Mouse (Mus musculus): ENCODE measurements at regions not wholly inside any gene's neighbourhood (a gene's known extent, or its start where the extent isn't known, plus 50 kb on each side); places are given as distances from the start of the nearest gene placed in this dataset.

DNA sequence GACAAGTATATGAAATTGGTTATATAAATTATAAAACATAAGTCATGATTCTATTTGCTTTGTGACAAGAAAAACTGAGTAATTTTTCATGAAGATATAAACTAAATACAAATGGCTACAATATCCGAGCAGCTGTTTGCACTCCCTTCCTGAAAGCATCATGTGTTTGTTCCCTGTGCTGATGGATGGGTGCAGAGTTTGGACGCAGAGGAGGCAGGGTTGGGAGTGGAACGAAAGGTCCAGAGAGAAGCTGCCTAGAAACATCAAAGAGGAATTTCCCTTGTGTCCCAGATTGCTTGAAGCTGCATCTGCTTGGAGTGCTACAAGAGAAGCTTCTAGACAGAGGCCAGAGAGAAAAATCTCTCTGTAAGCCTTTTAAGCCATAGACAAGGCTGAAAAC is 195.5 kb downstream of the Cd47 start:
- DNase-seq, result no peak
- no peaks in the 10 kb centered on the region for H3K4me1 ChIP-seq (ENCODE audit: control insufficient read depth, insufficient read depth, low read length)
- no peaks in the 10 kb centered on the region for H3K36me3 ChIP-seq (ENCODE audit: control insufficient read depth, insufficient read depth, low read length)
- WGBS, result 72% methylated on average over 3 of the region's 3 CpGs
- TF ChIP-seq POLR2A (IDR thresholded peaks at IDR 0.05; ENCODE audit: low read depth, low read length), result no peak
- no peak for TF ChIP-seq CTCF (conservative IDR thresholded peaks at IDR 0.05; ENCODE audit: insufficient read depth, insufficient read length, low read depth, low read length)
- H3K4me3 ChIP-seq (ENCODE audit: insufficient read depth, low read depth, low read length), result no peak overlapping the region
- H3K27ac ChIP-seq (ENCODE audit: insufficient read depth, low read depth, low read length), result no peak overlapping the region
- H3K27me3 ChIP-seq (replicated peaks; ENCODE audit: control insufficient read depth, insufficient read depth, low read length), result no peaks in the 10 kb centered on the region

DNA sequence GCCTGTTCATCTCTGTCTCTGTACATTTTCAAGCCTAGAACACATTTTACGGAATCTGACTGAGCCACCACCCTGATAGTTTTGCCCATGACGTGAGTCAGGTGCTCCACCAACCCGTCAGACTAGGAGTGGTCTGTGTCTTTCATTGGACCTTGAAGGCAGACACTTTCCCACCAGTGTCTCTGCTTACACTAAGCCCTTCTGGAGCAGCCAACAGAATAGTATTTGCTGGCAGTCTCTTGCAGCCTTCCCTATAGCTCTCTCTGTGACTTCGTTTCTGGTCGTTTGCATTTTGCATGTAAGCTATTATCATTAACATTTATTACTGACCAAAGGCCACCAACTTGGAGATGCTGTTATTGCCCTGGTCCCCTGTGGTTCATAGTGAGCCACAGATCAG is 196.3 kb downstream of the Cd47 start:
- no peak overlapping the region for H3K27ac ChIP-seq (ENCODE audit: insufficient read depth, low read depth, low read length)
- WGBS, result 72% methylated on average over 5 of the region's 5 CpGs

DNA sequence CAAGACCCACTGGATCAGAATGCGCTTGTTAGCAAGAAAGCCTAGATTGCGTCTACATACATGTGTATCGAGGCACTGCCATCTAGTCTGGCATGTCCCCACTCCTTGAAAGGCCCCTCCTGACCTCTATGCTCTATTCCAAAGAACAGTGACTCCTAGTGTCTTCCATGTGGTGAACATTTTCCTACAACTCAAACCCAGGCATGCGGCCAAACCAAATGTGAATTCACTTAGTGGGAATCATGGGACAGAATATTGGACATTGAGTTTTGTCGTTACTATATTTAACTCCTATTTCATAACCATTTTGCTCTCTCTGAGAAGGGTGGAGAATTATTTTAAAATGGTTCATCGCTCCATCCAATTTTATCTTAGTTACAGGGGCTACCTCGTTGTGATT is 196.7 kb downstream of the Cd47 start:
- Histone ChIP-seq H3K27me3 (replicated peaks; ENCODE audit: control insufficient read depth, insufficient read depth, low read length) (no peaks in the 10 kb centered on the region), H3K4me1 (ENCODE audit: control insufficient read depth, insufficient read depth, low read length) (0 out of 2 replicates have a peak, but pooled peaks cover 2% of the 10 kb centered on the region), H3K4me3 (ENCODE audit: insufficient read depth, low read depth, low read length) (no peak overlapping the region), H3K27ac (ENCODE audit: insufficient read depth, low read depth, low read length) (no peak overlapping the region), H3K36me3 (ENCODE audit: control insufficient read depth, insufficient read depth, low read length) (no peaks in the 10 kb centered on the region)
- TF ChIP-seq CTCF (conservative IDR thresholded peaks at IDR 0.05; ENCODE audit: insufficient read depth, insufficient read length, low read depth, low read length) (no peak), POLR2A (IDR thresholded peaks at IDR 0.05; ENCODE audit: low read depth, low read length) (no peak)
- DNase-seq, result no peak
- 91% methylated on average over 7 of the region's 7 CpGs for WGBS

More for the DNA sequence above, 196.3 kb downstream of the Cd47 start:
- H3K4me3 ChIP-seq (ENCODE audit: insufficient read depth, low read depth, low read length), result no peak overlapping the region
- no peaks in the 10 kb centered on the region for H3K36me3 ChIP-seq (ENCODE audit: control insufficient read depth, insufficient read depth, low read length)
- no peak for DNase-seq
- TF ChIP-seq POLR2A (IDR thresholded peaks at IDR 0.05; ENCODE audit: low read depth, low read length) (no peak), CTCF (conservative IDR thresholded peaks at IDR 0.05; ENCODE audit: insufficient read depth, insufficient read length, low read depth, low read length) (no peak)
- H3K4me1 ChIP-seq (ENCODE audit: control insufficient read depth, insufficient read depth, low read length), result 0 out of 2 replicates have a peak, but pooled peaks cover 2% of the 10 kb centered on the region
- H3K27me3 ChIP-seq (replicated peaks; ENCODE audit: control insufficient read depth, insufficient read depth, low read length), result no peaks in the 10 kb centered on the region

DNA sequence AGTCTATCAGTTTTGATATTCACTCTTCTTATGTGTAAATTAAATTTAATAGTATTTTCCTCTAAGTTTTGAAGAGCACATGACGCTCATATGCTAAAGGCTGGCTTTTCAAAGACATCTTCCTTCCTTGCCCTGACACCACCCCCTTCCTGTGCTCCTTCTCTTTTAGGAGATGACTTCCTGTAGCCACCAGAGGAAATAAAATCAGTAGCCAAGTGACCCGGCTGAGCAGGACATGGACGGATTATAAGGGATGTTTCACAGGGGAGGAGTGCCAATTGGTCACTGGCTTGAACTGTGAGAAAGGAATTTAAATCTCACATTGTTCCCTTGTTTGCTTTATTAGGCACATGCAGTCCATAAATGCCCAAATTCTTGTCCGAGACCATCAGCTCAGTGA is 200.5 kb downstream of the Cd47 start:
- TF ChIP-seq CTCF (conservative IDR thresholded peaks at IDR 0.05; ENCODE audit: insufficient read depth, insufficient read length, low read depth, low read length), result no peak
- TF ChIP-seq POLR2A (IDR thresholded peaks at IDR 0.05; ENCODE audit: low read depth, low read length), result no peak
- H3K27ac ChIP-seq (ENCODE audit: insufficient read depth, low read depth, low read length), result no peak overlapping the region
- no peak overlapping the region for H3K4me3 ChIP-seq (ENCODE audit: insufficient read depth, low read depth, low read length)
- H3K4me1 ChIP-seq (ENCODE audit: control insufficient read depth, insufficient read depth, low read length), result 0 out of 2 replicates have a peak, but pooled peaks cover 2% of the 10 kb centered on the region
- DNase-seq, result peak; percentile 43
- WGBS, result 54% methylated on average over 4 of the region's 4 CpGs
- H3K36me3 ChIP-seq (ENCODE audit: control insufficient read depth, insufficient read depth, low read length), result no peaks in the 10 kb centered on the region
- H3K27me3 ChIP-seq (replicated peaks; ENCODE audit: control insufficient read depth, insufficient read depth, low read length), result no peaks in the 10 kb centered on the region

DNA sequence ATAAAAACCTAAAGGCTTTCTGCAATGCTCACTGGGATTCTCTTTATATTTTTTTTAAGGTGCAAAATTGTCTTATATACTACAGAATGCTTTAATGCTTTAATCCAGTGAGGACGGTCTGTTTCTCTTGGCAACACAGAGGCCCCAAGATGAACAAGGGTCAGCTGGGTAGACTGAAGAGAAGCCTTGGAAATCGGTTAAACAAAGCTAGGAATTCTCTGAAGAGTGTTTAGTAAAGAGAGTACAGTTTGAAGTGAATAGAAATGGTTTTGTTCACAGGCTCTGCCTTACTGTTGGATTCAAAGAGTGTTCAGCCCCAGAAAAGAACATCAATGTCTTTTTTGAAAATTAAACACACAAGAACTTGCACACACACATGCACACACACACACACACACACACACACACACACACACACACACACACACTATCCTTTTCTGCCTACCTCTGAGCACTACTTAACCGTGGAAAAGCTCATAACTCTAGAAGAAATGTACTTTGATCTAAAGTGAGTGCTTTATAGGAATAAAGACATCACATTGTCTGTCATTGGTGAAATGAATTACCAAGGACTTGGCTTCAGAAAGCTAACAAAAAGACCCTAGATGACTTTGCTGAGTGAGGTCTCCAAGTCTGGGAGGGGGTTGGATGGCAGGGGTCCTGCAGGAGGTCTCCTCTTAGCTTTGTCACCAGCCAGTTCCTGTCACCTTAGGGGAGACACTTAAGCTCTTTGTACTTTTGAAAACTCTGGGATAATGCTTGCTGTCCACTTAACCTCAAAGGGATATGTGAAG is 201.5 kb downstream of the Cd47 start:
- H3K27me3 ChIP-seq (replicated peaks; ENCODE audit: control insufficient read depth, insufficient read depth, low read length), result no peaks in the 10 kb centered on the region
- 71% methylated on average over 3 of the region's 3 CpGs for WGBS
- 0 out of 2 replicates have a peak, but pooled peaks cover 2% of the 10 kb centered on the region for H3K4me1 ChIP-seq (ENCODE audit: control insufficient read depth, insufficient read depth, low read length)
- DNase-seq, result no peak
- no peak for TF ChIP-seq POLR2A (IDR thresholded peaks at IDR 0.05; ENCODE audit: low read depth, low read length)
- TF ChIP-seq CTCF (conservative IDR thresholded peaks at IDR 0.05; ENCODE audit: insufficient read depth, insufficient read length, low read depth, low read length), result no peak
- H3K36me3 ChIP-seq (ENCODE audit: control insufficient read depth, insufficient read depth, low read length), result no peaks in the 10 kb centered on the region
- no peak overlapping the region for H3K4me3 ChIP-seq (ENCODE audit: insufficient read depth, low read depth, low read length)
- no peak overlapping the region for H3K27ac ChIP-seq (ENCODE audit: insufficient read depth, low read depth, low read length)

DNA sequence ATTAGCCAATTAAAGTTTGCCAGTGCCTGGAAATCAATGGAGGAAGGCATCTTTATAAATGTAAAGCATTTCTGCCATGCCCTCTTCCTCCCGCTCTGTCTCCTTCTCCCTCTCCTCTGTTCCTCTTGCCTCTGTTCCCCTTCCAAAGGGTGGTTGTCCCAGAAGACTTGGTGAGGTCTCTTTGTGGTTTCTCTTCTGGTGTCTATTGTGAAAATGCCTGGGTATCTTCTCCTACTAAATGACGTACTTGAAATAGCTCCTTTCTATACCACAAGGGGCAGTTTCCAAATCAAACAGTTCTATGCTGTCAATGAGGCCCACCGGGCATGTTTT is 202.1 kb downstream of the Cd47 start:
- Histone ChIP-seq H3K27ac (ENCODE audit: insufficient read depth, low read depth, low read length) (no peak overlapping the region), H3K27me3 (replicated peaks; ENCODE audit: control insufficient read depth, insufficient read depth, low read length) (no peaks in the 10 kb centered on the region), H3K4me1 (ENCODE audit: control insufficient read depth, insufficient read depth, low read length) (0 out of 2 replicates have a peak, but pooled peaks cover 2% of the 10 kb centered on the region), H3K36me3 (ENCODE audit: control insufficient read depth, insufficient read depth, low read length) (no peaks in the 10 kb centered on the region), H3K4me3 (ENCODE audit: insufficient read depth, low read depth, low read length) (no peak overlapping the region)
- no peak for DNase-seq
- WGBS, result 90% methylated on average over 3 of the region's 3 CpGs
- TF ChIP-seq POLR2A (IDR thresholded peaks at IDR 0.05; ENCODE audit: low read depth, low read length) (no peak), CTCF (conservative IDR thresholded peaks at IDR 0.05; ENCODE audit: insufficient read depth, insufficient read length, low read depth, low read length) (no peak)

DNA sequence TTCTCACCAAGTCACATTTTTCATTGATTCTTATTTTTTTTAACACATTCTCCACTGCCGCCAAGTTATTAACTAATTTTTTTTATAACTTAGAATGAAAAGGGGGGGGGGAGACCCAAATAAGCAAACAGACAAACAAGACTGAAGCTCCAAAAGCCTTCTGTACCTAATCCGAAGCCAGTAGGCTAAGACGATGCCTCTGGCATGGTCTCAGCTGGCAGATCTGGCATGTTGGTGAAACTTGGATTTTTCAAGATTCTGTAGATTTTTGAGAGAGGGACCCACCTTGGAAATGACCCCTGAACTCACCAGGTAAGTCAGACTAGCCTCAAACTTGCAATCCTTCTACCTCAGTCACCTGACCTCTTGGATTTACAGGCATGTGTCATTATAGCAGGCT is 208.7 kb downstream of the Cd47 start:
- 87% methylated on average over 3 of the region's 3 CpGs for WGBS
- Histone ChIP-seq H3K36me3 (ENCODE audit: control insufficient read depth, insufficient read depth, low read length) (no peaks in the 10 kb centered on the region), H3K27ac (ENCODE audit: insufficient read depth, low read depth, low read length) (no peak overlapping the region), H3K27me3 (replicated peaks; ENCODE audit: control insufficient read depth, insufficient read depth, low read length) (no peaks in the 10 kb centered on the region), H3K4me3 (ENCODE audit: insufficient read depth, low read depth, low read length) (no peak overlapping the region), H3K4me1 (ENCODE audit: control insufficient read depth, insufficient read depth, low read length) (no peaks in the 10 kb centered on the region)
- TF ChIP-seq CTCF (conservative IDR thresholded peaks at IDR 0.05; ENCODE audit: insufficient read depth, insufficient read length, low read depth, low read length), result no peak
- no peak for TF ChIP-seq POLR2A (IDR thresholded peaks at IDR 0.05; ENCODE audit: low read depth, low read length)
- DNase-seq, result no peak
